Mouse (Mus musculus) 416B (cell line): ENCODE results near the gene Fxn.
"Not testable (repeated sequence)": the region's sequence is repeated elsewhere in the genome, so short reads cannot be mapped to it uniquely, and the experiment has no call there.

Experiments
- DNase-seq: peaks from one replicate; pipeline ENCODE4 v3.0.0; 2011; ENCODE audit warnings: low read depth

The Fxn gene

DNA sequence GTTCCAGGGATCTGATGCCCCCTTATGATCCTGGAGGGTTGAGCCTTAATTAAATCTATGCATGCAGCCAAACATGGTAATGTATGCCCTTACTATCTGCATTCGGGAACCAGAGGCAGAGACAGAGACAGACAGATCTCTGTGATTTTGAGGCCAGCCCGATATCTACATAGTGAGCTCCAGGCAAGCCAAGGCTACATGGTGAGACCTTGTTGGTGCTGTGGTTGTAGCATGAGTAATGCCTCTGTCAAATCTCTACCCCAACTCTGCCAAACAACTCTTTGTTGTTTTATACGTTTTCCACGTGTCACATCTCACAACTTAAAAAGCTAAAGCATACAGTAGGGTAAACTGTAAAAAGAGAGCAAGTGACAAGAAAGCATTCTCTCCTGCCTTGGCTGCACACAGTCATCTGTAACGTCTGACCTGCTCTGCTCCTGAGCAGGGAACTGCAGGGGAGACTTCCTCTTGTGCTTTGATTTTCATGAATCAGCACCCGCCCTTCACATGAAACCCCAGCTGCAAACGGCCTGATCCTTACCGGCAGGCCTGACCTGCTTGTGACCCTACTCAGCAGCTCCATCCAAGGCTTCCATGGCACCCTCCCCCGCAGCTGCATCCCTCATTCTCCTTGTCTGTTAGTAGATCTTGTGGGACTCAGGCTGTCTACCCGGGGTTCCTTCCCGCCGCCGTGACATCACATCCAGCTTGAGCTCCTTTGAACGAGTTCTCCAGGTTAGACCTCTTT, 38.4 kb downstream of the Fxn start:
- DNase-seq: no peak

DNA sequence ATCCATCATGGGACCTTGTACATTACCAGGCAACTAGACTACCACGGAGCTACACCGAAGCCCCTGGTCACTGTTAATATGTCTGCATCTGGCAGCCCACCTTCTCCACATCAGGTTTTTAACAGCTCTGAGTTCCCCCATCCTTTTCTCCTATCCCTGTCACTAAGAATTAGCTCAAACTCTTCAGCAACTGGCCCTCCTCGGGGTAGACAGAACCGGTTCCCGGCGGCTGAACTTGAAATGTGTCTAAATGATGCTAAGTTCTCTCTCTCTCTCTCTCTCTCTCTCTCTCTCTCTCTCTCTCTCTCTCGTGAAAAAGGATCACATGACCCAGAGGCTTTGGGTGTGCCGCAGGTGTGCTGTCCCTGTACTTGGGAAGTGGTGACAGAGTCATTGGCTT, 39.1 kb downstream of the Fxn start:
- no peak for DNase-seq

DNA sequence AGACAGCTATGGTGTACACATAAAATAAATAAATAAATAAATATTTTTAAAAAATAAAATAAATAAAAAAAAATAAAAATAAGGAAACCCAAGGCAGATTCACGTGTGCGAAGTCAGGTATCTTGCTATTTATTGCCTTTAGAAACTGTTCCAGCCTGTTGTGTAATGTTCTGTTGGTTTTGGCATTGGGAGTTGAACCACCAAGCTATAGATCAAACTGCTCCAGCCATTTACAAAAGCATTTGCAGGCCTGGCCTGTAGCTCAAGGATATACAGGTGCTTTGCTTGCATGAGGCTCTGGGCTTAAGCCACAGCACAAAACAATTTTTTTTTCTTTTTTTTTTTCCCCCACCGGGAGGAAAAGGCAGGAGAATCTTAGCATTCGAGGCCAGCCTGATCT, 42.4 kb downstream of the Fxn start:
- no peak for DNase-seq

DNA sequence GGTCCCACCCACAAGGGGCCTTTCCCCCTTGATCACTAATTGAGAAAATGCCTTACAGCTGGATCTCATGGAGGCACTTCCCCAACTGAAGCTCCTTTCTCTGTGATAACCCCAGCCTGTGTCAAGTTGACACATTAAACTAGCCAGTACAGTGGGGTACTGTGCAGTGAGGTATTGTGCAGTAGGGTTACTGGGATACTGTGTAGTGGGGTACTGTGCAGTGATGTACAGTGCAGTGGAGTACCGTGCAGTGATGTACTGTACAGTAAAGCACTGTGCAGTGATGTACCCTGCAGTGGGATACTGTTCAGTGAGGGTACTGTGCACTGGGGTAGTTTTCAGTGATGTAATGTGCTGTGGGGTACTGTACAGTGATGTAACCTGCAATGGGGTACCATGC, 48.0 kb downstream of the Fxn start:
- DNase-seq: not testable (repeated sequence)

DNA sequence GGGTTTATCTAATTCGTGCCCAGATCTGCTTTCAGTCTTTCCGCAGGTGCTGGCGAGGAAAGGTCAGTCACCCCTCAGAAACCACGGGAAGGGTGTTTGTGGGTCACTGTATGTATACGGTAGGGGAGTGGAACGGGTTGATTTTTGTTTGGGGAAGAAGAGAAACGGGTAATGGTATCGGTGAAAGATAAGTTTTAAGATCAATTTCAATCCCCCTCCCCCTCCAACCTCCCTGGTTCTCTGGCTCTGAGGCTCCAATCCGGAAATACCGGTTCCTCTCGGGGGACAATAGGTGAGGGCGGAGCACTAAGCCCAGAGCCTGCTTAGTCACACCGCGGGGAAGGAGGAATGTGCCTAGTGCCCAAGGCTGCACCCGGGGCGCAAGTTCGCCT, 55.1 kb downstream of the Fxn start:
- peak; percentile 83 for DNase-seq

DNA sequence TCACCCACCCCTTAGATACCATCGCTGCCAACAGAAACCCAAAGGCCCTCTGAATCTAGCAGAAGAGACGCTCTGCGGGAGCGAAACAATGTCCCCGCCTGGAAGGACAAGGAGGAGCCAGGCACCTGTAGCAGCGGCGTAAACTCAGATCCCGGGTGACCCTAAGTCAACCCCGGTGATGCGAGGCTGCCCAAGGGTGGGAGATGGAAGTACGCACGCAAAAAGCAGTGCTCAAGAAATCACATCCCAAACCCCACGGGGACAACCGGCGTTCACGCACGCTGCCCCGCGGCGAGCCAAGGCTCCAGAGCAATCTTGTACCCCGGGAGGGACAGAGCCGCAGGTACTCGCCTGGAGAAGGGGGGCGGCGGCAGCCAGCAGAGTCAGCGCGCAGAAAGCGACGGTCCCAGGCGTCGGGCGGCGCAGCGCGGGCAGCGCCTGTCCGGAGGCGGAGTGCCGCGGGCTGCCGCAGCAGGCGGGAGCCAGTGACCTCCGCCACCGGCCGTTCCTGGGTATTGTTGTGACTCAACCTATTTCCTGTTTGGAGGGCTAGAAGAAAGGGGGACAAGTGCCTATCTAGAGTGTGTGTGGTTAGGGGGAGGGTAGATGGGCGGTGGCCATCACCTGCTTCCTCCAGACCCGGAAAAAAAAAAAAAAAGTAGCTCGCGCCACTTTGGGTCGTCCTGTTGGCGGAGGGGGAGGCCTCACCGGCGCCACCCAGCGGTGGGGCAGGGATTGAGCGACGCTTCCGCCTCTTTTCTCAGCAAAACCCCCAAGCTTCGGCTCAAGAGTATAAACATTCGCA, 55.7 kb downstream of the Fxn start, which contains the start of gene Tjp2:
TSS of gene Tjp2 (minus strand) at position 531 of the 805 bp plus-strand sequence.
- peak; percentile 99 for DNase-seq

DNA sequence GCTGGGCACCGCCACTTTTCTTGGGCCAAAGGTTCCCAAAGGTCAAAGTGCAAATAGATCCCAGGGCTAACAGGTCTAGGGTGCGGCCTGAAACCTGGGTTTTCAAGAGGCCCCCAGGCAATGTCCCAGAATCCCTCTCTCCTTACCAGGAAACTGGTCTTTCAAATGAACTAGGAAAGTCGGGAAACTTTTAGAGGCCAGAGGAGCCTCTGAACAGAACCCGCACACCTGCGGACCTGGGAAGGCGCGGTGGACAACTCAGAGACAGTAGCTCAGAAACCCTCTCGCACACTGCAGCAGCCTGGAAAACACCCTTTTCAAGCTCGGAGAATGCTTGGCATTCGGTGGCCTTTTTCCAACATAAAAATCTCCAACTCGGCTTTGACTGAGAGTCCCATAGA, 56.6 kb downstream of the Fxn start:
- DNase-seq: peak; percentile 15

DNA sequence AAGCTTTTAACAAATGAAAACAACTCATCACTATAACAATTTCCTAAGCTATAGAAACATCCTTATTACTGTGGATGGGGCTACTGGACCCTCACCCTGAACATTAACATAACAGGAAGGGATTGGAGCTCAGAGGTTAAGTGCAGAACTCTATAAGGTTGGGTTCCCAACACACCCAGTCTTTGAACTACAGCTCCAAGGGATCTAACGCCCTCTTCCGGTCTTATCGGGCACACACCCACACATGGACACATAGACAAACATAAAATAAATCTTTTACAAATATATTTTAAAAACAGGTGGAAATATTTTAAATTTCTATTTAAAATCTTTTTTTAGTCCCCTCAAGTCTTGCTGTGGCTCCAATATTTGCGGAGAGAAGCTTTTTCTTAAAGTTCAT, 59.0 kb downstream of the Fxn start:
- DNase-seq: no peak

DNA sequence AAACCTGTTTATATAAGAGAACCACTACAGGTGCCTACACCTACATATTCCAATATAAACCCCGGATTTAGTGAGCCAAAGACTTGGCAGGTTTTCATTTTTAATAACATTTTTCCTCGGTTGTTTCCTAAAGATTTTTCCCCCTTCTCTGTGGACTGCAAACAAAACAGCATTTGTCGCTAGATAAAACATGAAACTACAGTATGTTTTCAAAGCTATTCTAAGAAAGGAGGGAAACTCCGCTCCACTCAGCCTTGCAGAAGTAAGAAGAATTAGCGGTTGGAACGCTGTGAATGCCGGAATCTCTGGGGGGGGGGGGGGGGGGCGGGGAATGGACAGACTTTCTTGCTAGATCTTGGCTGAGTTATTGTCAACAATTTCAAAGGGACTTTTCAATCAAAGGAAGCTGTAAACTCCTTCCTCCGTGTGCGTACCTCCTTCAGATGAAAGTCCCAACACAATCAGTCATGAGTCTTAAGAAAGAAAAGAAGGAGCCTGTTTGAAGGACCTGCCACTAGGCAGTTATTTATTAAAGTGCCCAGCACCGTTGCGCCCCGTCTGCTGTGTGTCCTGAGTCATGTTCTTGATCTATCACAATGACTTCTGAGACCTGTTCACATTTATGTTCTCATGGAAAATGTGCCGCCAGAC, 59.5 kb downstream of the Fxn start:
- peak; percentile 33 for DNase-seq

DNA sequence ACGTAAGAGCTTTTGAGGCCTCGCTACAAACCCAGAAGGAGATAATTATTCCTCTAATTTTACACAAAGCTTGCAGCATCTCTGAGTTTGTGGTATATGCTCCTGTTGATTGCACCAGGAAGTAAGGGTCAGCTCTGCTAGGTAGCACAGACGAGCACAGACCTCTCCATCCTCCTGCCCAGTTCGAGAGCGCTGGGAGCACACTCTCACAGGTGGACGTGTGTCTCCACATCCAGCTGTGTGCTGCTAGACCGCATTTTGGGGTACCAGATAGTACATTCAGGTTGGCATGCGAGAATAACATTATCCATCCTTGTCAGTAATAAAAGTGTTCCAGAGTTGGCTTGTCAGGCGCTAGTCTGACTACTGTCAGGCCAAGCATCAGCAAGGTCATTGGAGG, 61.4 kb downstream of the Fxn start:
- no peak for DNase-seq

DNA sequence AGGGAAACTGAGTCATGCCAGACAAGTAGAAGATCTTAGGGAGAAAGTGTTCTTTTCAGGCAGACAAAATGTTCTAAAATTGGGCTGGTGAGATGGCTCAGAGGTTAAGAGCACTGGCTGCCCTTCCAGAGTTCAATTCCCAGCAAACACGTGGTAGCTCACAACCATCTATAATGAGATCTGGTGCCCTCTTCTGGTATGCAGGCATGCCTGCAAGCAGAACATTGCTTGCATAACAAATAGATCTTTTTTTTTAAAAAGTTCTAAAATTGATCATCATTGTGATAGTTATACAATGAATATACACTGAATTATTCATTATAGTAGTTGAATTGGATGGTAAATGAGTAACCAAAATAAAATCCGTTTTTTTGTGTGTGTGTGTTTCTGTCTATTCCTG, 62.1 kb downstream of the Fxn start:
- DNase-seq: peak; percentile 37

DNA sequence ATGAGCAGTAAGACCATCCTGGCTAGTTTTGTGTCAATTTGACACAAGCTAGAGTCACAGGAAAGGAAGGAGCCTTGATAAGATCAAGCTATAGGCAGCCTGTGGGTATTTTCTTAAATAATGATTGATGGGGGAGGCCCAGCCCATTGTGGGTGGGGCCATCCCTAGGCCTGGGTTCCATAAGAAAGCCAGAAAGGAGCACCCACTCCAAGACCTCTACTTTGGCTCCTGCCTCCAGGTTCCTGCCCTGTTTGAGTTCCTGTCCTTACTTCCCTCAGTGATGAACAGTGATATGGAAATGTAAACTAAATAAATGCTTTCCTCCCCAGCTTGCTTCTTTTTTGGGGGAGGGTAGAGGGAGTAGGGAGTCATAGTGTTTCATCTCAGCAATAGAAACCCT, 62.6 kb downstream of the Fxn start:
- DNase-seq: peak; percentile 32

DNA sequence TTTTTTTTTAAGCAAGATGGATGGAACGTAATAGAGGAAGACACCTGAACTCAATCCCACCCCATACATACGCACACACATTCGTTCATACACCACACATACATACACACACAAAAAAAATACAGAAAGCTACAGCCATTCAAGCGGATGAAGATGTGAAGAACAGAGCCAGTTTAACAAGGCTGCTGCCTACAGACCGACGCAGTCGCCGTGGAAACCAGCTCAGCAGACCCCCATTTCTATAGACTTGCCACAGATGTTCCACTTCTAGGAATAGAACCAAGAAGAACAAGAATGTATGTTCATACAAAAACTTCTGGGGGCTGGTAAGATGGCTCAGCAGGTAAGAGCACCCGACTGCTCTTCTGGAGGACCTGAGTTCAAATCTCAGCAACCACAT, 63.6 kb downstream of the Fxn start:
- no peak for DNase-seq

DNA sequence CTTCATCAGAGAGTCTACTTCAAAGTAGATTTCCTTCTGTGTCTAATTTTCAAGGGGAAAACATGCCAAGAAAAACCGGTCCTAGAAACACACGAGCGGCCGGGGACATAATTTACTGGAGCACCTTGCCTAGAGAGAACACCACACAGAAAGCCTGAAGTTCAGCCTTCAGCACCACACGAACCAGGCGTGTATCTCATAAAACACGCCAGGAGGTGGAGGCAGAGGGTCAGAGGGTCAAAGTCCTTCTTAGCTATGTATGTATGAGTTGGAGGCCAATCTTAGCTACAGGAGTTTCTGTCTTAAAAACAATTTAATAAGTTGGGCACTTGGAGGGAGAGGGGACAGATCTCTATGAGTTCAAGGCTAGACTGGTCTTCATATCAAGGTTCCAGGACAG, 65.5 kb downstream of the Fxn start:
- peak; percentile 28 for DNase-seq

DNA sequence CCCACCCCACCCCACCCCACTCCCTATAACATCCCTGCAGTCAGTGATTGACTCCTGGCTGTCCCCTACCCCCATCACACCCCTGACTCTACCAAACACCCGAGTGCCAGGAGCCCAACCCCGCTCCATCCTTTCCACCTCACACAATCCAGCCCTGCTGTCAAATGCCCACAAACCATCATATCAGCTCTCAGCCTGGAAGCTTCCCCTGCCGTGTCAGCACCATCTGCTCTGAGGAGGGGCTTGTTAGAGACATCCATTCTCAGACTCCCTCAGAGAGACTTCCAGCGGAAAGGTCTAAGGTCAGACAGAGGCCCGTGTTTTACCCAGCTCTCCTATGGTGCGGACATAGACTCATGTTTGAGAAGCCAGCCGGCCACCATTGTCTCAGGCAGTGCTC, 67.1 kb downstream of the Fxn start:
- no peak for DNase-seq

DNA sequence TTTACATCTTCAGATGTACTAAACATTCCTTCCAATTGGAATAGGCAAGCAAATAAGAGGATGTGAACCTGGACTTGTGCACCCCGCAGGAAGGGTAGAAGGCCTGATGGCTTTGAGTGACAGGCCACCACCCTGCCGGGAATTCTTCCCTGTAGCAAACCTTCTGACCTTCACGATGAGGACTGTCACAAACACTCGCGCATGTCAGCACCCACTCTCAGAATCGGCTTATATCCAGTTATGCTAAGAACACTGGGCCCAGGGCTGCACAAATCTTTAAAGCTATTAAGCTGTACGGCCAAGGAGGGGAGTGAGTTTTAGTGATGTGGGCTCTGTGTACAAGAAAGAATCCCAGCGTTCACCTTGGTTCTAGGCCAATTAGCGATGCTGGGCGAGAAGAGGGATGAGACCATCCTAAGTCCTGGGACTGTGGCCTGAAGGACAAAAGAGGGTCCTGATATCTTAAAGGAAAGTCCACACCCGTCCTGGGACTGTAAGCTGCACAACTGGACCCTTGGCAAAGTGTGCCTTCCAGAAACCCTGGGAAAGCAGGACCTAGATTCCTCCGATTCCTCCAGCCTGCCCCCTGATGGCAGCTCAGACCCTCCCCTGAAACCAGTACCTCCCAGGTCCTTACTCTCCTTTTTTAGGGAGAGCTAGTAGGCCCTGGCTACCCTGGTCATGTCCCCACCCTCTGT, 67.7 kb downstream of the Fxn start:
- no peak for DNase-seq
